Mouse (Mus musculus): ENCODE measurements around the gene Gm5142.
A peak's percentile ranks its signal among the peaks of the same experiment; 100 is the strongest.

The Gm5142 gene

GRCm38 (mm10) chr14:59178649-59179048 lies at the start of gene Gm5142:
Gene Gm5142, minus strand, starts transcription at chr14:59178749.
- DNase-seq (ENCODE audit: low spot score): no peak

- DNase-seq (ENCODE audit: low spot score): no peak
Observed at GRCm38 (mm10) chr14:59226240-59226639, 47.7 kb upstream of the Gm5142 start.

- no peak for DNase-seq (ENCODE audit: low spot score)
Observed at GRCm38 (mm10) chr14:59219241-59219640, 40.7 kb upstream of the Gm5142 start.

- DNase-seq (ENCODE audit: low spot score): no peak
Observed at GRCm38 (mm10) chr14:59209816-59210215, 31.3 kb upstream of the Gm5142 start.

GRCm38 (mm10) chr14:59209003-59209402 lies 30.5 kb upstream of the Gm5142 start:
- DNase-seq (ENCODE audit: low spot score): no peak

GRCm38 (mm10) chr14:59205976-59206583 lies 27.5 kb upstream of the Gm5142 start:
- no peak for DNase-seq (ENCODE audit: low spot score)

GRCm38 (mm10) chr14:59205461-59205860 lies 26.9 kb upstream of the Gm5142 start:
- DNase-seq (ENCODE audit: low spot score): no peak

- DNase-seq (ENCODE audit: low spot score): no peak
Observed at GRCm38 (mm10) chr14:59201604-59202215, 23.2 kb upstream of the Gm5142 start.

GRCm38 (mm10) chr14:59200711-59201603 lies 22.4 kb upstream of the Gm5142 start, which contains the start of gene Rcbtb1:
Gene Rcbtb1, plus strand, starts transcription at chr14:59201209.
- DNase-seq (ENCODE audit: low spot score): peak; percentile 70

GRCm38 (mm10) chr14:59186121-59186520 lies 7.6 kb upstream of the Gm5142 start:
- no peak for DNase-seq (ENCODE audit: low spot score)

- no peak for DNase-seq (ENCODE audit: low spot score)
Observed at GRCm38 (mm10) chr14:59185514-59185913, 7.0 kb upstream of the Gm5142 start.

GRCm38 (mm10) chr14:59182732-59183131 lies 4.2 kb upstream of the Gm5142 start:
- DNase-seq (ENCODE audit: low spot score): no peak

- no peak for DNase-seq (ENCODE audit: low spot score)
Observed at GRCm38 (mm10) chr14:59157016-59157698, 21.4 kb downstream of the Gm5142 start.

- no peak for DNase-seq (ENCODE audit: low spot score)
Observed at GRCm38 (mm10) chr14:59155589-59155988, 23.0 kb downstream of the Gm5142 start.

- DNase-seq (ENCODE audit: low spot score): no peak
Observed at GRCm38 (mm10) chr14:59142793-59143192, 35.8 kb downstream of the Gm5142 start, which contains the start of gene 1700129C05Rik. Gene 1700129C05Rik, minus strand, starts transcription at chr14:59142893.

GRCm38 (mm10) chr14:59114281-59114680 lies 64.3 kb downstream of the Gm5142 start:
- DNase-seq (ENCODE audit: low spot score): no peak

Measured in urinary bladder, postnatal 10 days (tissue).